Comparison of ENCODE assay signal across 7 mouse cellular contexts in genomic region chr12:73544736-73545671, GRCm38 (mm10). TPM values are rescaled to one million over a fixed set of nuclear protein-coding genes. Genes with fewer than 3 reads are reported as not detected.
DNase-seq lines count a peak whose midpoint lies in the region; ATAC-seq and TF ChIP-seq lines count a peak whose summit lies in the region.

No protein-coding gene starts in this region.

- peak overlapping the region; percentile 47; the same call in 1 of the 2 replicates for H3K4me3 ChIP-seq in spleen, adult 2 months (ENCODE audit: extremely low read depth, insufficient read depth, insufficient read length)
- H3K4me3 ChIP-seq in forebrain, embryonic 14.5 days (ENCODE audit: low read depth, low read length), result peak overlapping the region; percentile 32
- peak overlapping the region; percentile 55 for H3K4me3 ChIP-seq in limb, embryonic 13.5 days
- peak overlapping the region; percentile 54 for H3K4me3 ChIP-seq in stomach, embryonic 16.5 days (replicated peaks; ENCODE audit: low read length)

- H3K4me2 ChIP-seq in forebrain, embryonic 14.5 days (ENCODE audit: low read length), result peak overlapping the region; percentile 54
- H3K4me2 ChIP-seq in limb, embryonic 13.5 days (replicated peaks), result peak overlapping the region; percentile 80
- H3K4me2 ChIP-seq in stomach, embryonic 16.5 days (ENCODE audit: low read depth, low read length), result peak overlapping the region; percentile 70

- H3K36me3 ChIP-seq in spleen, adult 2 months (ENCODE audit: control insufficient read depth, insufficient read depth, low read length), result no peaks in the 10 kb centered on the region
- H3K36me3 ChIP-seq in forebrain, embryonic 14.5 days (ENCODE audit: control insufficient read depth, insufficient read depth, low read length), result no peaks in the 10 kb centered on the region
- H3K36me3 ChIP-seq in limb, embryonic 13.5 days, result no peaks in the 10 kb centered on the region
- no peaks in the 10 kb centered on the region for H3K36me3 ChIP-seq in stomach, embryonic 16.5 days (ENCODE audit: control insufficient read depth, insufficient read depth, low read length)

- no peak overlapping the region for H3K27ac ChIP-seq in spleen, adult 2 months (ENCODE audit: insufficient read depth, low read length)
- no peak overlapping the region for H3K27ac ChIP-seq in forebrain, embryonic 14.5 days (ENCODE audit: low read depth, low read length)
- H3K27ac ChIP-seq in limb, embryonic 13.5 days, result peak overlapping the region; percentile 48; the same call in 1 of the 2 replicates
- H3K27ac ChIP-seq in stomach, embryonic 16.5 days (ENCODE audit: low read length), result peak overlapping the region; percentile 80; the same call in 1 of the 2 replicates

- no peak; the same call in 1 of the 2 replicates for ATAC-seq in forebrain, embryonic 14.5 days
- peak; percentile 10; the same call in 1 of the 2 replicates for ATAC-seq in limb, embryonic 13.5 days (ENCODE audit: low FRiP score, low read depth)
- ATAC-seq in stomach, embryonic 16.5 days (ENCODE audit: insufficient read depth, low FRiP score), result no peak
- no peak for ATAC-seq in erythroid progenitor cell, adult 5-6 weeks (replicated peaks; ENCODE audit: low FRiP score, poor library complexity, severe bottlenecking)

- H3K27me3 ChIP-seq in spleen, adult 2 months (ENCODE audit: control insufficient read depth, insufficient read depth, low read length), result peaks cover 17% of the 10 kb centered on the region
- peaks cover 64% of the 10 kb centered on the region for H3K27me3 ChIP-seq in forebrain, embryonic 14.5 days (replicated peaks; ENCODE audit: control insufficient read depth, insufficient read depth, low read length)
- peaks cover 77% of the 10 kb centered on the region for H3K27me3 ChIP-seq in limb, embryonic 13.5 days
- peaks cover 36% of the 10 kb centered on the region for H3K27me3 ChIP-seq in stomach, embryonic 16.5 days (ENCODE audit: control insufficient read depth, insufficient read depth, low read length)

- TF ChIP-seq CTCF in spleen, adult 2 months (IDR thresholded peaks at IDR 0.05; ENCODE audit: extremely low read depth, insufficient read depth, insufficient read length, insufficient replicate concordance), result no peak

- no peak for TF ChIP-seq POLR2A in spleen, adult 2 months (IDR thresholded peaks at IDR 0.05; ENCODE audit: low read depth, low read length)

- H3K9me3 ChIP-seq in forebrain, embryonic 14.5 days (replicated peaks; ENCODE audit: control insufficient read depth, low read length), result no peaks in the 10 kb centered on the region
- no peaks in the 10 kb centered on the region for H3K9me3 ChIP-seq in limb, embryonic 13.5 days
- H3K9me3 ChIP-seq in stomach, embryonic 16.5 days (replicated peaks; ENCODE audit: control insufficient read depth, low read length), result no peaks in the 10 kb centered on the region

- no peak for DNase-seq in spleen, adult 2 months (ENCODE audit: low read depth in 1 of 2, low spot score in 2 of 2)
- DNase-seq in spleen, postnatal 4 days (ENCODE audit: low spot score in 2 of 2), result no peak
- DNase-seq in forebrain, embryonic 14.5 days (ENCODE audit: low spot score), result no peak
- DNase-seq in layer of hippocampus, adult 8-10 months (ENCODE audit: low spot score in 2 of 2), result no peak

- H3K9ac ChIP-seq in forebrain, embryonic 14.5 days (ENCODE audit: low read length), result no peak overlapping the region
- H3K9ac ChIP-seq in limb, embryonic 13.5 days, result peak overlapping the region; percentile 70
- peak overlapping the region; percentile 76 for H3K9ac ChIP-seq in stomach, embryonic 16.5 days (ENCODE audit: low read length)

- H3K4me1 ChIP-seq in spleen, adult 2 months (ENCODE audit: control insufficient read depth, insufficient read depth, insufficient read length), result peaks cover 11% of the 10 kb centered on the region; the same call in 1 of the 2 replicates
- no peaks in the 10 kb centered on the region for H3K4me1 ChIP-seq in forebrain, embryonic 14.5 days (ENCODE audit: control insufficient read depth, insufficient read depth, low read length)
- H3K4me1 ChIP-seq in limb, embryonic 13.5 days, result peaks cover 53% of the 10 kb centered on the region
- H3K4me1 ChIP-seq in stomach, embryonic 16.5 days (ENCODE audit: control insufficient read depth, insufficient read depth, low read length), result peaks cover 8% of the 10 kb centered on the region

- WGBS in spleen, adult 2 months, result 29% methylated on average over 48 of the region's 48 CpGs
- WGBS in forebrain, embryonic 14.5 days, result 16% methylated on average over 48 of the region's 48 CpGs
- 12% methylated on average over 48 of the region's 48 CpGs for WGBS in limb, embryonic 13.5 days
- 15% methylated on average over 48 of the region's 48 CpGs for WGBS in stomach, embryonic 16.5 days

RNA-seq across cellular contexts. Expression of gene Tmem30b, which starts 1.2 kb away (rescaled TPM):
- polyA plus RNA-seq in spleen, adult 2 months (2012; rRNA removed), result 0.14 and 0.27 TPM in 2 replicates
- 0.11 and 0.23 TPM in 2 replicates for polyA plus RNA-seq in forebrain, embryonic 14.5 days (2014; fragmentation: Nextera tagmentation; extraction: Ambion mirVana)
- polyA plus RNA-seq in limb, embryonic 13.5 days (2015; fragmentation: Nextera tagmentation; extraction: Ambion mirVana), result 18.2 and 19.2 TPM in 2 replicates
- 38.6 and 42.7 TPM in 2 replicates for polyA plus RNA-seq in stomach, embryonic 16.5 days (2015; fragmentation: Nextera tagmentation; extraction: Ambion mirVana)
- total RNA-seq in erythroid progenitor cell, adult 5-6 weeks (2015; ENCODE audit: low replicate concordance), result not detected in 2 replicates
- total RNA-seq in erythroid progenitor cell, adult 5-6 weeks (2017; ENCODE audit: low replicate concordance), result 0.51 TPM in 1 of 2 replicates, not detected in the other
- total RNA-seq in layer of hippocampus, adult 8-10 months (2022), result under 1 TPM in 1 of 4 experiments, not detected in 3; 0.11 TPM

RNA-seq across cellular contexts. Expression of gene Prkch, which starts 39.6 kb away (rescaled TPM):
- polyA plus RNA-seq in spleen, adult 2 months (2012; rRNA removed), result 12.5 and 13.5 TPM in 2 replicates
- 4.7 and 6.7 TPM in 2 replicates for polyA plus RNA-seq in forebrain, embryonic 14.5 days (2014; fragmentation: Nextera tagmentation; extraction: Ambion mirVana)
- polyA plus RNA-seq in limb, embryonic 13.5 days (2015; fragmentation: Nextera tagmentation; extraction: Ambion mirVana), result 8.4 and 9.0 TPM in 2 replicates
- 9.8 and 11.0 TPM in 2 replicates for polyA plus RNA-seq in stomach, embryonic 16.5 days (2015; fragmentation: Nextera tagmentation; extraction: Ambion mirVana)
- total RNA-seq in erythroid progenitor cell, adult 5-6 weeks (2015; ENCODE audit: low replicate concordance), result 2.5 and 5.0 TPM in 2 replicates
- 2.6 and 3.4 TPM in 2 replicates for total RNA-seq in erythroid progenitor cell, adult 5-6 weeks (2017; ENCODE audit: low replicate concordance)
- 1 to 10 TPM; 3.2 to 5.6 (median 4.3) TPM for total RNA-seq in layer of hippocampus, adult 8-10 months (2022)

Comparison
In these comparisons a context has a peak if more than half of its experiments do, and no peak if none do; other contexts are left out.
1. H3K27ac ChIP-seq: peak in limb, embryonic 13.5 days (single experiment) and stomach, embryonic 16.5 days (single experiment); none in spleen, adult 2 months (single experiment) and forebrain, embryonic 14.5 days (single experiment).
2. RNA of gene Tmem30b, which starts 1.2 kb away (polyA plus RNA-seq): 38.6 to 42.7 TPM in stomach, embryonic 16.5 days and 18.2 to 19.2 TPM in limb, embryonic 13.5 days; 0.14 to 0.27 TPM in spleen, adult 2 months and 0.11 to 0.23 TPM in forebrain, embryonic 14.5 days; every median in the first group is over 10 times any median in the second.
3. Peak in every context shown above with its lines, with median percentiles within 50 percentile points of each other: H3K4me3 ChIP-seq and H3K4me2 ChIP-seq.